Mouse (Mus musculus) left cerebral cortex, adult 18-20 months (tissue): ENCODE results near the gene E2f3. TPM values are rescaled to one million over a fixed set of nuclear protein-coding genes. Genes with fewer than 3 reads are reported as not detected.

Experiments used
- DNase-seq, 2 experiments: peaks; one replicate each; pipeline ENCODE4 v3.0.0; 2021 to 2022; ENCODE audit warnings: low spot score in 2 of 2, mixed read lengths in 1 of 2
- total RNA-seq, 2 experiments: library from RNA; stranded (reverse); gene quantifications; 2 replicates each; pipeline ENCODE4 v1.2.3; 2021

Gene E2f3
- total RNA-seq, 2 experiments from 2014 or later: 19.0 to 20.4 TPM

- no peak for DNase-seq
Measured at GRCm38 (mm10) chr13:29982400-29982799, 3.5 kb downstream of the E2f3 start.

DNA sequence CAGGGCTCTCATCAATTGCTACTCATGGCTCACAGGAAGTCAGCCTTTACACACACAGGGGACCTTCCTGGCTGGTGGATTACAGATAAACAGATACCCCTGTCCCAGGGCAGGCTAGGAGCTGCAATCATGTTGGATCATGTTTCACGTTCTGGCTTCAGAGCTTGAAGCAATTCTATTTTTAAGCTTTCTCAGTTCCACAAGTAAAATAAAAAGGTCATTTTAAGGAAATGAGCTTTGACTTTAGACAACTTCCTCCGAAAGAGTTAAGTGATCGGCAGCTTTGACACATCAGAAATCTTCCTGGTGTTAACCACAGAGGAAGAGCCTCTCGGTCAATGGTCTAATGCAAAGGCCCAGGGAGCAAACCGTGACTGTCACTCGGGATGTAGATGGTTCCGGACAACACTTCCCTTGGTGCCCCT, 6.7 kb downstream of the E2f3 start:
- DNase-seq: no peak

DNA sequence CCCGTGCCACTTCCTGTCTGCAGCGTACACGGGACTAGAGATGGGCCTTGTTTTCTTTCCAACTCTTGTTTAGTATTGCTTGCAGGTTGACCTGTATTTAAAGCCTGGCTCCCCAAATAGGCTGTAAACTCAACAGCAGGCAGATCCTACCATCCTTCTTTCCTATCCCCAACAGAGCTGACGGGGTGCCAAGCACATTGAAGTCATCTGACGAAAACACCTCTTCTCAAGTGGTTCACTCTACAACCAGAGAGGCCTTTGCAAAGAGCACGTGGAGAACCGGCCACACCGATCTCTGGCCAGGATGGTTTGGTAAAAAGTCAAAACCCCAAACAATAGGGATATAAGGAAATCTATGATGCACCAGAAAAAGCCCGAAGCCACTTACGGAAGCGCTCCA, 8.5 kb downstream of the E2f3 start:
- DNase-seq: no peak

GRCm38 (mm10) chr13:29974066-29974465, 11.8 kb downstream of the E2f3 start:
- DNase-seq: no peak

DNA sequence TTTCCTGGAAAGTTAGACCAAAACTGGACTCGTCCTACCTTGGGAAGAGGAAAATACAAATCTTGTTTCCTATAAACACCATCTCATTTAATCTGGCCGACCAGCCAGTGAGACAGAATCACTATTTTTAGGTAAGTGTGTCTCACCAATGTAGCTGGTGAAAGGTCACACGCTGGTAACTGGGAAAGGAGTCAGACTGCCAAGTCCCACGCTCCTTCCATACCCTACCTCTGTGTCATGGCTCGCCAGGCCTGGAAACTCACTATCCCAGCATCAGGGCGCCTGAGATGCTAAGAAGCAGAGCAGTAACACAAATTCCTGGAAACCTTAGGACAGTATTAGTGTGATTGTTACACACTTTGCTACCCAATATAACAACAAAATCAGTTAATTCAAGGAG, 12.3 kb downstream of the E2f3 start:
- no peak for DNase-seq

DNA sequence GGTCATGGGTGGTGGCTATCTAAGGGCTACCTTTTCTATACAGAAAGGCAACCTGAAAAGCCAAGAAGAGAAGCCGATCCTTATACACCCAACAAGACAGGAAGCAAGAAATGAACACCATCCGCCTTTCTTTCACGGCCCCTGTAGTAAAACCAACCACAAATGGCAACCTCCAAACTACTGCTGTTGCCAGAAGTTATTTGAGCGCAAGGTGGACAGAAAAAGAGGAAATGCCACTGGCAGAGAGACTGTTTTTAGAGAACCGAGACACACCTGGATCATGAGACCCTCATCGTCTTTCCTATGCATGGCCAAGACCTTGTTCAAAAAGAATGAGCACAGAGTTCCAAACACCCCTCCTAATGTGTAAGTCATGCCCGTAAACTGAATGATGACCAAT, 15.5 kb downstream of the E2f3 start:
- DNase-seq: no peak

DNA sequence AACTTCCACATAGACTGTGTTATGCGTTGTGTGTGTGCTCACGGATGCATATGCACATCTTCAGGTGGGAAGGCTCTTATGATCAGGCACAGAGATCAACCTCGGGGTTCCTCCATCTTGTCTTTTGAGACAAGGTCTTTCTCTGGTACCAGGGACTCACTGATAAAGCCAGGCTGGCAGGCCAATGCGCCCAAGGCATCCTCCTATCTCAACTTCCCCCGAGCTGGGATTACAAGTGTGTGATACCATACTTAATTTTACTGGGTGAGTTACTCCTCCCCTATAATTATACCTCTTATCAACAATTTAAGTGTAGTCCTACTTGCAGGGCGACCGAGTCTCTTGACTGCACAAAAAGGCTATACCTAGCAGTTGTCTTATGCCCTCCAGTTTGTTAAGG, 17.2 kb downstream of the E2f3 start:
- no peak for DNase-seq

- DNase-seq: no peak
Measured at GRCm38 (mm10) chr13:29967367-29967766, 18.5 kb downstream of the E2f3 start.

DNA sequence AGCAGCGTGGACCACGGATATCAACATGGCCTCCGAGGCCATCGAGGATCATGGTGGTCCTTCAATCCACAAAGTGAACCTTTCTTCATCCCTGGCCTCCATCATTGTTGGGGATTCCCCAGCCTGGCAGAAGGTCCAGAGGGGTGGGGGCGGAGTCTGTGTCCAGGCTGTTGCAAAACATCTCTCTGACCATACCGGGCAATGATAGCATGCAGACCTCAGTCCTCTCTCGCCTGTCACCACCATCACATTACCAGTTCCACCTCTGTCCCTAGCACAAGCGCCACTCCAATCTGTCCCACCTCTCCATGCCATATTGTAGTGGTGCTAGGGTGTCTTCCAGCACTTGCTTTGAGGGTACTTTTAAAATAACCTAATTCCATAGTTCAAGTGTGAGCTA, 18.9 kb downstream of the E2f3 start:
- no peak for DNase-seq

DNA sequence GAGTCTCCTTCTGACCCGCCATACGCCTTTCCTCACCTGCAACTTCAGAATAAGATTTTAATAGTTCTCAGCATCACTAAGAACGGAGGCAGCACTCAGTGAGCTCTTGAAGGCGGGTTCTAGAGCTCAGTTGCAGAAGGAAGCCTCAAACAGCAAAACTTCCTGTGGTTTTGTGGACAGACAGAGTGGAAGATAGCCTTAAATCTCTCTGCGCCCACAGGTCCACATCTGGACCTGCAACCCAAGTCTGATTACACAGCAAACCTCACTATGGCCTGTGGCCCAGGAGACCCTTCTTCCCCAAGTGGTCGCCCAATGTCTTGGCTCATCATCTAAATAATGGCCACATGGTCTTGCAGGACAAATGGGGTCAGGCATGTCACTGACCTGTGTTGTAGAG, 21.8 kb downstream of the E2f3 start:
- no peak for DNase-seq

DNA sequence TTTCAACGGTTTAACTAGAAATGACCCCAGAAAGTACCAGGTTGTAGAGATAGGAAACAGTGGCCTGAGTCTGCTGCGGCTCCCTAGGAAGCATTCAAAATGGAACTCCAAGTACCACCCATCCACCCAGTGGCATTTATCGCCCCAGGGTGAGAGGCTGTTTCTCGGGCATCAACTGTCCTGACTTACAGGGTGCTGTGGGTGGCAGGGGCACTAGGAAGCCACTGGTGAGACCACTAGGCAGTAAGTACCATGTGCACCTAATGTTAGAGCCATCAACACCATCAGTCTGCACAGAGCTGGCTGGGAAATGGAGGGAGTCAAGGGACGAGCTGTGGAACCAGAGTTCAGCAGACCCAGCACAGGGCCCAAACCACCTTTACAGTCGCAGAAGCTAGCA, 25.4 kb downstream of the E2f3 start:
- no peak for DNase-seq

DNA sequence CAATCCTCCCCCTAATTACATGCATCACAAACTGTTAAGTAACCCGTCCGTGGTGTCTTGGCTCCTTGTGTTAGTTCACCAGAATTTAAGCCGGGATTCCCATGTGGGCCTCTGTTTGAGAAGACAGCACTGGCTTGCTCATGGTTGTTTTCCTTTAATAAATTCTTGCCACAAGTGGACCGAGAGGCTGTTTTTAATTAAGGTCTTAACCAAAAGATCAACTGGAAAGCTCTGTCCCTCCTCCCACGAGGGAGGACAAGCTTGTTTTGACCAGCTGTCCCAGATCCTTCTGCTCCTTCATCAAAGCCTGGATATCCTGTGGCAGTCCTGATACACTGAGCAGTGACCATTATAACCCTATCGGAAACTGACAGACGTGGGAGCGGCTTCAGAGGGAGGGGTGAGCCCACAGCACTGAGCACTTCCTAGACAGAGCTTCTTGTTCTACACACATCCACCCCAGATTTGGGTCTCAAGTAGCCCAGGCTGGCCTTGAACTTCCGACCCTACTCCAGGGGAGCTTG, 28.1 kb downstream of the E2f3 start:
- DNase-seq: no peak

- no peak for DNase-seq
Measured at GRCm38 (mm10) chr13:29956821-29957421, 28.9 kb downstream of the E2f3 start.

- DNase-seq: no peak
Measured at GRCm38 (mm10) chr13:29955296-29955695, 30.6 kb downstream of the E2f3 start.

- no peak for DNase-seq
Measured at GRCm38 (mm10) chr13:29954741-29955140, 31.1 kb downstream of the E2f3 start.

DNA sequence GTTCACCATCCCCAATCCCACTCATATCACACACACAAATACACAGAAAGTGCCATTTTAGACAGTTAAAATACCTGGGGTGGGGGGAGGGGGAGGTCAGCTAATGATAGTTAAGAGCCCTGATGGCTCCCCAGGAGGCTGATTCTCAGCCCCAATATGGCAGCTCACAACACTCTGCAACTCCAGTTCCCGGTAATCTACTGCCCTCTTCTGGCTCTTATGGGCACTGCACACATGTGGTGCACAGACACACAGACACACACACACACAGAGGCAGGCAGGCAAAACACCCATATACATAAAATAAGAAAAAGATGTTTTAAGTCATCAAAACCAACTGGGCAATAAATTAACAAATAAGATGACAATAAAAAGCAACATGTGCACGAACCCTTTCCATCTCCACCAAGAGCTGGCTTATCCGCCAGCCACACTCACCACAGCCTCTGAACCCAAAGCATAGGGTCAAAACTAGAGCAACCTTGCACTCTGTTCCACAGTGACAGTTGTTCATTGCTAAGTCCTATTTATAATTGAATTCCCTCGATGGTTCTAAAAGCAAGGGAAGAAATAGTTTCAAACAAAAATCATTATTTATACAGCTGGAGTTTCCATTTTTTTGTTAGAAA, 32.3 kb downstream of the E2f3 start:
- DNase-seq: no peak

DNA sequence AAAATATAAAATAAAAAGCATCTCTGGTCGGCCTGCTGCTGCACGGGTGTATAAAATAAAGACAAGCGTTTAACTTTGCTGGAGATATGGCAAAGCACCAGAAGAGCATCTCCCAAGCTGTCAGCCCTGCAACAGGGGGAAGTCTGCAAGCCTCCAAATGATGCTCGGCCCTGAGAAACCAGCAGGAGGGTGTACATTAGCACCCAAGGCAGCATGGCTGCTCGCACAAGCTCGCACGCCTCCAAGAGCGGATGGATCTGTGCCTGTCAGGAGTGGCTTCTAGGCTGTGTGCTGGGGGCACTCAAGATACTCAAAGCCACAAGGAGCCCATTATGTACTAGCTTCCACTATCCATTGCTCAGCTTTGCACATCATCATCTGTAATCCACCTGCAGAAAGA, 39.8 kb downstream of the E2f3 start:
- DNase-seq: peak in 1 of 2 experiments; percentile 13

DNA sequence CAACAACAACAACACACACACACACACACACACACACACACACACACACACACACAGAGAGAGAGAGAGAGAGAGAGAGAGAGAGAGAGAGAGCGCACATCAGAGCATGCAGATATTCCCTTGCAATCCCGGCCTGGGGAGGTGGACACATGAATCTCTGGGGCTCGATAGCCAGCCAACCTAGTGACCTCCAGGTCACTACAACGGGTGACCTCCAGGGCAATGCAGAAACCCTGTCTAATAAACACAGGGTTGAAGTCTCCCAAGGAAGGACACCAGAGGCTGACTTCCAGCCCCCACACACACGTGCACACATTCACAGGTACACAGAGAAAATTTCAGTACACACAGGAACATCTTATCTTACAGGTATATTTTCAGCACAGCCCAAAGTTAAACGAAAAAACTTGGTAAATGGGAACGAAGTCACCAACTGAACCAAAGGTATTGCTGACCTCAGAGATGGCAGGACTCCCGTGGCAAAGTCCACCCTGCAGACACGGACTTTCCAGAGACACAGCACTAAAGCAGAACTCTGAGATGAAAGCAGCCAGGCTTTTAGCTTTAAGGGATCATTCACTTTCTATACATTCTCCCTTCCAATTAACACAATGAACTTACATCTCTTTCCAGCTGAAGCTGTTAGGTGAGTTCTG, 40.8 kb downstream of the E2f3 start:
- no peak for DNase-seq

DNA sequence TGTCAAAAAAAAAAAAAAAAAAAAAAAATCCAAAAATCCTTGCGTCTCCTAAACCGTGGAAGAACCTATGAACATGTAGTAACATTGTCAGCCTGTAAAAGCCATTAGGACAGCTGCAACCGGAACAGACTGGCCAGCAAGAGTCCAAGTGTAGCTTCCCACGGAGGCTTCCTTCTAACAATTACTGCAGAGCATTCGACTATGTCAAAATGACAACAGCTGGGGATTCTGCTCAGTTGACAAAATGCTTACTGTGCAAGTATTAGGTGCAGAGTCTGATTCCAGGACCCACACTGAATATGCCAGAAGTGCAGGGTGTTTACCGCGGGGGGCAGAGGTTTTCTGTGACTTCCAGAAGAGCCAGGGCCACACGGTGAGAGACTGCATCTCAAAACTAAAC, 41.4 kb downstream of the E2f3 start:
- no peak for DNase-seq

DNA sequence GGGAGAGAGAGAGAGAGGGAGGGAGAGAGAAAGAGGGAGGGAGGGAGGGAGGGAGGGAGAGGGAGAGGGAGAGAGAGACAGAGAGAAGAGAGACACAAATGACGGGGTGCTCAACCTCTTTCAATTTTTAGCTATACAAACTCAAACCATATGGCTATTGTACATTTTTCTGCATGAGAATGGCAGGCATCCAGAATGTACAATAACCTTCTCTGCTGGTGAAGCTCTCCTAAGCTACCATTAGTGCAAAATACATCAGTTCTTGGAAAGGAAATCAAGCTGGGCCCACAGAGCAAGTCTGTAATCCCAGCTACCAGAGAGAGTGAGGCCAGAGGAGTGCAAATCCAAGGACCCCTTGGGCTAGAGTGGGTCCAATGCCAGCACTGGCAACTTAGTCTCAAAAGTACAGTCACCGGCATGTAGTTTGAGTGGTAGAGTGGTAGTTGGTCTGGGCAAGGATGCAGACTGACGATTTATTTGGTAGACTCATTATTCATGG, 42.3 kb downstream of the E2f3 start:
- peak in 1 of 2 experiments; percentile 15 for DNase-seq

DNA sequence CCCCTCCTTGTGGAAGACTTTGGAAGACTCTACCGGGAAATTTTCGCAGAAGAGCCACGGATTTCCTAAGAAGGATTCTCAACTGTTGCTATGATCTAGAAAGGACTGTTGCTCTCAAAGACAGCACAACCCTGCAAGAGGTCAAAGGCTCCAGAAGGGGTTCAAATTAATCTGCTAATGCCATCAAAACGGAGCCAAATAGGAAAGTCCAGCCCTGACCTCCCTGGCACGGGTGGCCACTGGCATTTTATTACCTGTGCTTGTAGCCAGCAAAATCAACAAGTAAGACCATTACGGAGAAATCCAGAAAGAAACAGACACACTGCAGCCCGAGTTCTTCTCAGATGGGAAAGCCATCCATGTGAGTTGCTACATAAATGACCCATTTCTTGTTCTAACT, 45.8 kb downstream of the E2f3 start:
- no peak for DNase-seq

- DNase-seq: no peak
Measured at GRCm38 (mm10) chr13:29939399-29939798, 46.5 kb downstream of the E2f3 start.
